Comparison of ENCODE assay signal across 12 mouse cellular contexts in the genomic region with DNA sequence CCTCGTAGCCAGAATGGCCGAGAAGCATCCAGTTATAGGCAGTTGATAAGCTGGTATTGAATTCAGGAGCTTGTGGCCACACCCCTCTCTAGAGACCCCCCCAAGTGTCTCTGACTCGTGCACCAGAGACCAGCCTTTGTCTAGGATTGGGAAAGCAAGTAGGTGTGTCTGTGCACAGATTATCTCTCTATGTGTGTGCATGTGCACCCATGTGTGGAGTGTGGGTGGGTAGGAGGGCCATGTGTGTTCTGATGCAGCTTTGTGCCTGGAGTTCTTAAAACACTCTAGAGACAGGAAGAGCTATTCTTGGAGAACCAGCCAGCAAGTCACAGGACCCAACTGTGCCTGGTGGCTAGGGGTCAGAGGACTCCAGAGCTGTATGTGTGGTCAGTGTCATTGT. TPM values are rescaled to one million over a fixed set of nuclear protein-coding genes. Genes with fewer than 3 reads are reported as not detected.
A peak's percentile ranks its signal among the peaks of the same experiment; 100 is the strongest.
DNase-seq lines count a peak whose midpoint lies in the region; ATAC-seq and TF ChIP-seq lines count a peak whose summit lies in the region.
"Had no signal": no experiment of that assay in that cellular context is flagged by ENCODE, and none has a peak within 500 bp of the region (broad histone marks: within the 10 kb centered on the region; RNA-seq: fewer than 3 reads in every experiment).

No protein-coding gene starts in this region.

- 0 out of 2 replicates have a peak, but pooled peaks cover 3% of the 10 kb centered on the region for H3K36me3 ChIP-seq in hindbrain, embryonic 10.5 days
- no peaks in the 10 kb centered on the region; the same call in 1 of the 2 replicates for H3K36me3 ChIP-seq in hindbrain, postnatal 0 days (ENCODE audit: insufficient read depth, low read length)
- H3K36me3 ChIP-seq in lung, embryonic 15.5 days: no peaks in the 10 kb centered on the region
- no peaks in the 10 kb centered on the region for H3K36me3 ChIP-seq in heart, embryonic 16.5 days (ENCODE audit: control insufficient read depth, insufficient read depth)
- H3K36me3 ChIP-seq in forebrain, embryonic 16.5 days (ENCODE audit: control insufficient read depth, insufficient read depth): no peaks in the 10 kb centered on the region
- H3K36me3 ChIP-seq: neural tube, embryonic 12.5 days had no signal

- H3K27me3 ChIP-seq in hindbrain, embryonic 10.5 days (ENCODE audit: insufficient read depth, poor library complexity, severe bottlenecking): no peaks in the 10 kb centered on the region
- H3K27me3 ChIP-seq in hindbrain, postnatal 0 days (ENCODE audit: insufficient read depth, low read length): no peaks in the 10 kb centered on the region
- no peaks in the 10 kb centered on the region for H3K27me3 ChIP-seq in lung, embryonic 15.5 days
- H3K27me3 ChIP-seq in heart, embryonic 16.5 days (ENCODE audit: control insufficient read depth, insufficient read depth, low read length): no peaks in the 10 kb centered on the region
- H3K27me3 ChIP-seq in forebrain, embryonic 16.5 days (replicated peaks; ENCODE audit: control insufficient read depth, insufficient read depth, low read length): no peaks in the 10 kb centered on the region
- H3K27me3 ChIP-seq: CH12.LX; neural tube, embryonic 12.5 days; Patski had no signal

- H3K4me1 ChIP-seq in hindbrain, embryonic 10.5 days (replicated peaks): peaks cover 41% of the 10 kb centered on the region
- peaks cover 8% of the 10 kb centered on the region; the same call in 1 of the 2 replicates for H3K4me1 ChIP-seq in hindbrain, postnatal 0 days (ENCODE audit: insufficient read depth, low read length)
- peaks cover 62% of the 10 kb centered on the region for H3K4me1 ChIP-seq in lung, embryonic 15.5 days
- peaks cover 66% of the 10 kb centered on the region for H3K4me1 ChIP-seq in heart, embryonic 16.5 days (ENCODE audit: control insufficient read depth, insufficient read depth, low read length)
- H3K4me1 ChIP-seq in olfactory bulb, adult 2 months (ENCODE audit: control insufficient read depth, insufficient read depth, low read length): peaks cover 38% of the 10 kb centered on the region
- peaks cover 2% of the 10 kb centered on the region for H3K4me1 ChIP-seq in forebrain, embryonic 16.5 days (replicated peaks; ENCODE audit: control insufficient read depth, insufficient read depth, low read length)

- no peaks in the 10 kb centered on the region for H3K9me3 ChIP-seq in hindbrain, embryonic 10.5 days
- no peaks in the 10 kb centered on the region for H3K9me3 ChIP-seq in hindbrain, postnatal 0 days (ENCODE audit: low read length)
- no peaks in the 10 kb centered on the region for H3K9me3 ChIP-seq in lung, embryonic 15.5 days
- no peaks in the 10 kb centered on the region for H3K9me3 ChIP-seq in heart, embryonic 16.5 days (replicated peaks; ENCODE audit: control insufficient read depth, low read length)
- H3K9me3 ChIP-seq in forebrain, embryonic 16.5 days (ENCODE audit: control insufficient read depth, low read length): no peaks in the 10 kb centered on the region
- H3K9me3 ChIP-seq: neural tube, embryonic 12.5 days had no signal

- WGBS in hindbrain, embryonic 10.5 days: 75% methylated on average over 3 of the region's 3 CpGs
- WGBS in hindbrain, postnatal 0 days: 73% methylated on average over 3 of the region's 3 CpGs
- WGBS in lung, embryonic 15.5 days: 65% methylated on average over 3 of the region's 3 CpGs
- WGBS in heart, embryonic 16.5 days: 40% methylated on average over 3 of the region's 3 CpGs
- 47% methylated on average over 3 of the region's 3 CpGs for WGBS in olfactory bulb, adult 2 months
- WGBS in forebrain, embryonic 16.5 days: 72% methylated on average over 3 of the region's 3 CpGs

- no peak overlapping the region for H3K4me3 ChIP-seq in hindbrain, embryonic 10.5 days
- H3K4me3 ChIP-seq in hindbrain, postnatal 0 days (ENCODE audit: low read length): no peak overlapping the region
- no peak overlapping the region for H3K4me3 ChIP-seq in lung, embryonic 15.5 days
- no peak overlapping the region for H3K4me3 ChIP-seq in heart, embryonic 16.5 days (ENCODE audit: low read length)
- no peak overlapping the region for H3K4me3 ChIP-seq in olfactory bulb, adult 2 months (ENCODE audit: insufficient read depth, low read depth, low read length)
- H3K4me3 ChIP-seq in forebrain, embryonic 16.5 days (replicated peaks; ENCODE audit: low read length): no peak overlapping the region
- H3K4me3 ChIP-seq: neural tube, embryonic 12.5 days had no signal

- ATAC-seq in hindbrain, postnatal 0 days: no peak
- ATAC-seq in lung, embryonic 15.5 days (ENCODE audit: borderline replicate concordance, extremely low read depth, low FRiP score, low TSS enrichment): no peak
- 0 out of 2 replicates have a peak, but pooled peaks have one; percentile 4 for ATAC-seq in heart, embryonic 16.5 days (replicated peaks; ENCODE audit: extremely low read depth, insufficient read depth, low FRiP score)
- ATAC-seq in forebrain, embryonic 16.5 days: no peak
- ATAC-seq: Patski had no signal

- H3K27ac ChIP-seq in hindbrain, embryonic 10.5 days: peak overlapping the region; percentile 35; the same call in 1 of the 2 replicates
- no peak overlapping the region for H3K27ac ChIP-seq in hindbrain, postnatal 0 days
- peak overlapping the region; percentile 9; the same call in 1 of the 2 replicates for H3K27ac ChIP-seq in lung, embryonic 15.5 days
- H3K27ac ChIP-seq in heart, embryonic 16.5 days (ENCODE audit: low read length): peak overlapping the region; percentile 60
- 0 out of 2 replicates have a peak overlapping the region, but pooled peaks have one; percentile 23 for H3K27ac ChIP-seq in olfactory bulb, adult 2 months (ENCODE audit: insufficient read depth, low read depth, low read length)
- no peak overlapping the region for H3K27ac ChIP-seq in forebrain, embryonic 16.5 days (ENCODE audit: low read length)
- H3K27ac ChIP-seq: neural tube, embryonic 12.5 days had no signal

- TF ChIP-seq CTCF in hindbrain, postnatal 0 days (IDR thresholded peaks at IDR 0.05; ENCODE audit: low read depth): no peak
- no peak for TF ChIP-seq CTCF in olfactory bulb, adult 2 months (IDR thresholded peaks at IDR 0.05; ENCODE audit: insufficient read depth, low read depth, low read length)

- TF ChIP-seq POLR2A in olfactory bulb, adult 2 months (IDR thresholded peaks at IDR 0.05; ENCODE audit: insufficient read depth, low read depth, low read length): no peak

- no peak overlapping the region for H3K9ac ChIP-seq in hindbrain, postnatal 0 days (replicated peaks; ENCODE audit: low read length)
- H3K9ac ChIP-seq in lung, embryonic 15.5 days: no peak overlapping the region
- peak overlapping the region; percentile 44; the same call in 1 of the 2 replicates for H3K9ac ChIP-seq in heart, embryonic 16.5 days (ENCODE audit: low read length)
- H3K9ac ChIP-seq in forebrain, embryonic 16.5 days (replicated peaks; ENCODE audit: low read depth, low read length): no peak overlapping the region
- H3K9ac ChIP-seq: neural tube, embryonic 12.5 days had no signal

- DNase-seq in hindbrain, embryonic 10.5 days (ENCODE audit: low spot score): no peak
- DNase-seq in hindbrain, postnatal 0 days (ENCODE audit: low spot score): no peak
- DNase-seq in lung, postnatal 14 days: no peak
- DNase-seq: lung, adult 2 months; midbrain, embryonic 14.5 days had no signal

- H3K4me2 ChIP-seq in hindbrain, postnatal 0 days (ENCODE audit: low read depth, low read length): no peak overlapping the region
- H3K4me2 ChIP-seq in lung, embryonic 15.5 days: no peak overlapping the region
- no peak overlapping the region for H3K4me2 ChIP-seq in heart, embryonic 16.5 days (ENCODE audit: low read depth, low read length)
- H3K4me2 ChIP-seq in forebrain, embryonic 16.5 days (ENCODE audit: low read length): no peak overlapping the region
- H3K4me2 ChIP-seq: neural tube, embryonic 12.5 days had no signal

RNA-seq across cellular contexts. Expression of a gene that starts 21.3 kb away (rescaled TPM):
- polyA plus RNA-seq in hindbrain, embryonic 10.5 days (2016; fragmentation: Nextera tagmentation; extraction: Ambion mirVana): 20.5 and 22.4 TPM in 2 replicates
- 15.6 and 16.7 TPM in 2 replicates for total RNA-seq in hindbrain, postnatal 0 days (2014; rRNA removed)
- polyA plus RNA-seq in hindbrain, postnatal 0 days (2015; fragmentation: Nextera tagmentation; extraction: Ambion mirVana): 10.0 and 10.8 TPM in 2 replicates
- polyA plus RNA-seq in lung, embryonic 15.5 days (2015; fragmentation: Nextera tagmentation; extraction: Ambion mirVana): 17.2 and 17.5 TPM in 2 replicates
- 14.0 and 15.4 TPM in 2 replicates for polyA plus RNA-seq in heart, embryonic 16.5 days (2015; fragmentation: Nextera tagmentation; extraction: Ambion mirVana)
- not detected in 2 replicates for polyA plus RNA-seq in olfactory bulb, adult 2 months (2012; ENCODE audit: insufficient read depth, insufficient read length, low replicate concordance, missing spikeins)
- 17.1 and 18.9 TPM in 2 replicates for polyA plus RNA-seq in forebrain, embryonic 16.5 days (2015; fragmentation: Nextera tagmentation; extraction: Ambion mirVana)

RNA-seq across cellular contexts. Expression of a gene that starts 32.8 kb away (rescaled TPM):
- 54.3 and 57.7 TPM in 2 replicates for polyA plus RNA-seq in hindbrain, embryonic 10.5 days (2016; fragmentation: Nextera tagmentation; extraction: Ambion mirVana)
- 48.7 and 56.8 TPM in 2 replicates for total RNA-seq in hindbrain, postnatal 0 days (2014; rRNA removed)
- 53.8 and 56.6 TPM in 2 replicates for polyA plus RNA-seq in hindbrain, postnatal 0 days (2015; fragmentation: Nextera tagmentation; extraction: Ambion mirVana)
- polyA plus RNA-seq in lung, embryonic 15.5 days (2015; fragmentation: Nextera tagmentation; extraction: Ambion mirVana): 50.0 and 54.4 TPM in 2 replicates
- polyA plus RNA-seq in heart, embryonic 16.5 days (2015; fragmentation: Nextera tagmentation; extraction: Ambion mirVana): 74.4 and 77.6 TPM in 2 replicates
- not detected in 2 replicates for polyA plus RNA-seq in olfactory bulb, adult 2 months (2012; ENCODE audit: insufficient read depth, insufficient read length, low replicate concordance, missing spikeins)
- 45.5 and 45.9 TPM in 2 replicates for polyA plus RNA-seq in forebrain, embryonic 16.5 days (2015; fragmentation: Nextera tagmentation; extraction: Ambion mirVana)

RNA-seq across cellular contexts. Expression of a gene that starts 33.0 kb away (rescaled TPM):
- 311 and 360 TPM in 2 replicates for polyA plus RNA-seq in hindbrain, embryonic 10.5 days (2016; fragmentation: Nextera tagmentation; extraction: Ambion mirVana)
- total RNA-seq in hindbrain, postnatal 0 days (2014; rRNA removed): 532 and 593 TPM in 2 replicates
- 343 and 360 TPM in 2 replicates for polyA plus RNA-seq in hindbrain, postnatal 0 days (2015; fragmentation: Nextera tagmentation; extraction: Ambion mirVana)
- 307 and 313 TPM in 2 replicates for polyA plus RNA-seq in lung, embryonic 15.5 days (2015; fragmentation: Nextera tagmentation; extraction: Ambion mirVana)
- polyA plus RNA-seq in heart, embryonic 16.5 days (2015; fragmentation: Nextera tagmentation; extraction: Ambion mirVana): 273 and 275 TPM in 2 replicates
- not detected in 2 replicates for polyA plus RNA-seq in olfactory bulb, adult 2 months (2012; ENCODE audit: insufficient read depth, insufficient read length, low replicate concordance, missing spikeins)
- 402 and 462 TPM in 2 replicates for polyA plus RNA-seq in forebrain, embryonic 16.5 days (2015; fragmentation: Nextera tagmentation; extraction: Ambion mirVana)

RNA-seq across cellular contexts. Expression of a gene that starts 33.6 kb away (rescaled TPM):
- 158 and 159 TPM in 2 replicates for polyA plus RNA-seq in hindbrain, embryonic 10.5 days (2016; fragmentation: Nextera tagmentation; extraction: Ambion mirVana)
- total RNA-seq in hindbrain, postnatal 0 days (2014; rRNA removed): 152 and 207 TPM in 2 replicates
- 99.3 and 113 TPM in 2 replicates for polyA plus RNA-seq in hindbrain, postnatal 0 days (2015; fragmentation: Nextera tagmentation; extraction: Ambion mirVana)
- polyA plus RNA-seq in lung, embryonic 15.5 days (2015; fragmentation: Nextera tagmentation; extraction: Ambion mirVana): 134 TPM in 2 replicates
- 111 and 117 TPM in 2 replicates for polyA plus RNA-seq in heart, embryonic 16.5 days (2015; fragmentation: Nextera tagmentation; extraction: Ambion mirVana)
- not detected in 2 replicates for polyA plus RNA-seq in olfactory bulb, adult 2 months (2012; ENCODE audit: insufficient read depth, insufficient read length, low replicate concordance, missing spikeins)
- 116 and 141 TPM in 2 replicates for polyA plus RNA-seq in forebrain, embryonic 16.5 days (2015; fragmentation: Nextera tagmentation; extraction: Ambion mirVana)

RNA-seq across cellular contexts. Expression of a gene that starts 48.1 kb away (rescaled TPM):
- 84.4 and 117 TPM in 2 replicates for polyA plus RNA-seq in hindbrain, embryonic 10.5 days (2016; fragmentation: Nextera tagmentation; extraction: Ambion mirVana)
- 248 and 349 TPM in 2 replicates for total RNA-seq in hindbrain, postnatal 0 days (2014; rRNA removed)
- 188 and 189 TPM in 2 replicates for polyA plus RNA-seq in hindbrain, postnatal 0 days (2015; fragmentation: Nextera tagmentation; extraction: Ambion mirVana)
- 111 and 122 TPM in 2 replicates for polyA plus RNA-seq in lung, embryonic 15.5 days (2015; fragmentation: Nextera tagmentation; extraction: Ambion mirVana)
- polyA plus RNA-seq in heart, embryonic 16.5 days (2015; fragmentation: Nextera tagmentation; extraction: Ambion mirVana): 68.4 and 69.5 TPM in 2 replicates
- not detected in 2 replicates for polyA plus RNA-seq in olfactory bulb, adult 2 months (2012; ENCODE audit: insufficient read depth, insufficient read length, low replicate concordance, missing spikeins)
- 100 and 121 TPM in 2 replicates for polyA plus RNA-seq in forebrain, embryonic 16.5 days (2015; fragmentation: Nextera tagmentation; extraction: Ambion mirVana)

Comparison
In these comparisons a context has a peak if more than half of its experiments do, and no peak if none do; other contexts are left out.
1. H3K27ac ChIP-seq: peak in hindbrain, embryonic 10.5 days (single experiment), lung, embryonic 15.5 days (single experiment), heart, embryonic 16.5 days (single experiment) and olfactory bulb, adult 2 months (single experiment); none in hindbrain, postnatal 0 days (single experiment) and forebrain, embryonic 16.5 days (single experiment).
2. RNA of a gene that starts 21.3 kb away (polyA plus RNA-seq): not detected in olfactory bulb, adult 2 months; 20.5 to 22.4 TPM in hindbrain, embryonic 10.5 days, 17.1 to 18.9 TPM in forebrain, embryonic 16.5 days, 17.2 to 17.5 TPM in lung, embryonic 15.5 days, 14.0 to 15.4 TPM in heart, embryonic 16.5 days and 10.0 to 10.8 TPM in hindbrain, postnatal 0 days; every median in the first group is over 10 times any median in the second.
3. RNA of a gene that starts 32.8 kb away (polyA plus RNA-seq): 74.4 to 77.6 TPM in heart, embryonic 16.5 days, 54.3 to 57.7 TPM in hindbrain, embryonic 10.5 days, 50.0 to 54.4 TPM in lung, embryonic 15.5 days, 53.8 to 56.6 TPM in hindbrain, postnatal 0 days and 45.5 to 45.9 TPM in forebrain, embryonic 16.5 days; not detected in olfactory bulb, adult 2 months; every median in the first group is over 10 times any median in the second.